Mouse (Mus musculus) midbrain, postnatal 0 days (tissue): Measurements from ENCODE around the gene Syvn1. TPM values are rescaled to one million over a fixed set of nuclear protein-coding genes. Genes with fewer than 3 reads are reported as not detected.

Experiments
- ATAC-seq: fragments of 200-750 bp; cut with Nextera tagmentation; 2 replicates; pipeline ENCODE4 v1.8.0; 2017; ENCODE audit warnings: moderate number of reproducible peaks, mild to moderate bottlenecking, moderate TSS enrichment, moderate library complexity; ENCODE audit not compliant: low FRiP score
- DNase-seq: peaks from one replicate; pipeline ENCODE4 v3.0.0-alpha.2; 2015; ENCODE audit warnings: low spot score
- H3K27ac ChIP-seq: fragments of 300-500 bp; sonication (generic); 2 replicates; pipeline ENCODE4 v1.5.1; 2014; ENCODE audit warnings: low read depth, mild to moderate bottlenecking, low read length, mixed read lengths
- H3K27me3 ChIP-seq: fragments of 300-500 bp; sonication (generic); 2 replicates; pipeline ENCODE4 v1.6.1; 2014; ENCODE audit warnings: low read length, control low read depth, mixed read lengths; ENCODE audit not compliant: insufficient read depth
- H3K36me3 ChIP-seq: fragments of 300-500 bp; sonication (generic); 2 replicates; pipeline ENCODE4 v1.6.1; 2014; ENCODE audit warnings: low read length, control low read depth, mixed read lengths; ENCODE audit not compliant: insufficient read depth
- H3K4me1 ChIP-seq: fragments of 300-500 bp; sonication (generic); 2 replicates; pipeline ENCODE4 v1.6.1; 2014; ENCODE audit warnings: mild to moderate bottlenecking, control low read depth, antibody characterized with exemption, low read length, mixed read lengths; ENCODE audit not compliant: insufficient read depth
- H3K4me2 ChIP-seq: fragments of 300-500 bp; sonication (generic); 2 replicates; pipeline ENCODE4 v1.6.1; 2014; ENCODE audit warnings: low read depth, mild to moderate bottlenecking, low read length, mixed read lengths; ENCODE audit not compliant: poor library complexity, severe bottlenecking
- H3K4me3 ChIP-seq: fragments of 300-500 bp; sonication (generic); 2 replicates; pipeline ENCODE4 v1.5.1; 2014; ENCODE audit warnings: low read depth, mild to moderate bottlenecking, low read length, moderate library complexity
- H3K9ac ChIP-seq: fragments of 300-500 bp; sonication (generic); replicated peaks from 2 replicates; pipeline ENCODE4 v1.6.1; 2014; ENCODE audit warnings: mild to moderate bottlenecking, low read length, moderate library complexity, mixed read lengths; ENCODE audit not compliant: poor library complexity, severe bottlenecking
- H3K9me3 ChIP-seq: fragments of 300-500 bp; sonication (generic); 2 replicates; pipeline ENCODE4 v1.6.1; 2016; ENCODE audit warnings: low read length, control low read depth
- CTCF ChIP-seq: IDR thresholded peaks from 2 replicates; pipeline ENCODE4 v1.5.1; 2016; ENCODE audit warnings: antibody characterized with exemption, mild to moderate bottlenecking
- WGBS: fragments of 180-500 bp; shearing (Covaris S2); extraction: QIAGEN DNeasy Blood & Tissue Kit; methylation state at CpG from one replicate; pipeline ENCODE4 v1.1.7; 2014; 5-methylcytosine and 5-hydroxymethylcytosine counted together
- polyA plus RNA-seq: library from polyadenylated mRNA; unstranded; fragments of >200 nt; fragmentation: Nextera tagmentation; extraction: Ambion mirVana; gene quantifications from 2 replicates; pipeline ENCODE4 v1.2.1, GENCODE M21; 2015
- total RNA-seq: library from RNA; depleted of rRNA; stranded (reverse); fragments of >200 nt; gene quantifications from 2 replicates; pipeline ENCODE4 v1.2.3, GENCODE M21; 2014

Gene Syvn1
- total and polyA plus RNA-seq, 2 experiments from 2014 or later, result 34.8 to 36.3 TPM

GRCm38 (mm10) chr19:6076564-6077393, 30.4 kb downstream of the Syvn1 start, which contains the start of gene Vps51:
Gene Vps51 (minus strand): TSS chr19:6077231.
- 2% methylated on average over 33 of the region's 33 CpGs for WGBS
- H3K27ac ChIP-seq, result peak within 1 kb of the TSS; percentile 84
- DNase-seq (peak; percentile 96), ATAC-seq (peak; percentile 86)
- no peaks in the 10 kb centered on the region for H3K27me3 ChIP-seq
- no peaks in the 10 kb centered on the region for H3K9me3 ChIP-seq
- H3K36me3 ChIP-seq, result peaks cover 25% of the 10 kb centered on the region
- H3K4me3 ChIP-seq, result peak within 1 kb of the TSS; percentile 64
- TF ChIP-seq CTCF, result no peak
- H3K4me2 ChIP-seq, result peak within 1 kb of the TSS; percentile 89
- H3K9ac ChIP-seq, result peak within 1 kb of the TSS; percentile 72
- peaks cover 7% of the 10 kb centered on the region for H3K4me1 ChIP-seq

- TF ChIP-seq CTCF, result no peak
- no peak within 1 kb of the TSS for H3K4me2 ChIP-seq
- H3K9ac ChIP-seq, result no peak within 1 kb of the TSS
- ATAC-seq (no peak), DNase-seq (no peak)
- H3K4me3 ChIP-seq, result no peak within 1 kb of the TSS
- no peaks in the 10 kb centered on the region for H3K9me3 ChIP-seq
- no peaks in the 10 kb centered on the region for H3K27me3 ChIP-seq
- 92% methylated on average over 12 of the region's 12 CpGs for WGBS
- H3K4me1 ChIP-seq, result peaks cover 13% of the 10 kb centered on the region
- H3K27ac ChIP-seq, result no peak within 1 kb of the TSS
- peaks cover 24% of the 10 kb centered on the region for H3K36me3 ChIP-seq
Observed at GRCm38 (mm10) chr19:6079983-6080480, 33.7 kb downstream of the Syvn1 start, which contains the start of gene Tmem262. Gene Tmem262 (plus strand): TSS chr19:6080033.

GRCm38 (mm10) chr19:6082156-6082555, 35.8 kb downstream of the Syvn1 start, which contains the start of gene Gm28374:
Gene Gm28374 (minus strand): TSS chr19:6082256.
- H3K9me3 ChIP-seq, result no peaks in the 10 kb centered on the region
- no peak within 1 kb of the TSS for H3K4me3 ChIP-seq
- H3K27ac ChIP-seq, result no peak within 1 kb of the TSS
- TF ChIP-seq CTCF, result no peak
- peaks cover 7% of the 10 kb centered on the region; the same call in 1 of the 2 replicates for H3K4me1 ChIP-seq
- peaks cover 24% of the 10 kb centered on the region for H3K36me3 ChIP-seq
- H3K9ac ChIP-seq, result no peak within 1 kb of the TSS
- DNase-seq (no peak), ATAC-seq (no peak)
- no peak within 1 kb of the TSS for H3K4me2 ChIP-seq
- WGBS, result 92% methylated on average over 9 of the region's 9 CpGs
- H3K27me3 ChIP-seq, result no peaks in the 10 kb centered on the region

GRCm38 (mm10) chr19:6084478-6085248, 38.3 kb downstream of the Syvn1 start, which contains the start of the genes Zfpl1 and Cdca5:
Gene Zfpl1 (minus strand): TSS chr19:6084956.
Gene Cdca5 (plus strand): TSS chr19:6084983.
- under 1% methylated on average over 58 of the region's 58 CpGs for WGBS
- H3K27ac ChIP-seq, result peak within 1 kb of the TSS; percentile 65
- peak; percentile 88 for ATAC-seq

GRCm38 (mm10) chr19:6085417-6085879, 39.1 kb downstream of the Syvn1 start:
- H3K27ac ChIP-seq, result no peak overlapping the region
- no peak overlapping the region for H3K9ac ChIP-seq
- H3K9me3 ChIP-seq, result no peaks in the 10 kb centered on the region
- H3K4me1 ChIP-seq, result peaks cover 7% of the 10 kb centered on the region; the same call in 1 of the 2 replicates
- H3K4me3 ChIP-seq, result peak overlapping the region; percentile 70
- peak overlapping the region; percentile 93 for H3K4me2 ChIP-seq
- DNase-seq, result peak; percentile 61
- H3K27me3 ChIP-seq, result no peaks in the 10 kb centered on the region
- ATAC-seq, result no peak
- TF ChIP-seq CTCF, result no peak
- peaks cover 15% of the 10 kb centered on the region for H3K36me3 ChIP-seq
- WGBS, result 1% methylated on average over 17 of the region's 17 CpGs

More at GRCm38 (mm10) chr19:6084478-6085248, 38.3 kb downstream of the Syvn1 start, which contains the start of the genes Zfpl1 and Cdca5:
- peak; percentile 99 for DNase-seq
- Histone ChIP-seq H3K4me1 (peaks cover 7% of the 10 kb centered on the region; the same call in 1 of the 2 replicates), H3K27me3 (no peaks in the 10 kb centered on the region), H3K9me3 (no peaks in the 10 kb centered on the region), H3K4me3 (peak within 1 kb of the TSS; percentile 70), H3K9ac (peak within 1 kb of the TSS; percentile 63), H3K36me3 (peaks cover 22% of the 10 kb centered on the region), H3K4me2 (peak within 1 kb of the TSS; percentile 93)
- TF ChIP-seq CTCF, result no peak
